Mouse (Mus musculus) neural tube, embryonic 10.5 days (tissue): Measurements from ENCODE around the gene Phc3.

Experiments
- DNase-seq: peaks from one replicate; pipeline ENCODE4 v3.0.0-alpha.2; 2017; ENCODE audit warnings: low spot score; ENCODE audit errors: extremely low spot score

Gene Phc3

GRCm38 (mm10) chr3:30969104-30969581 is at the start of gene Phc3:
Gene Phc3 (minus strand): TSS chr3:30969415.
- DNase-seq = peak; percentile 97

GRCm38 (mm10) chr3:31017652-31018051 is 48.4 kb upstream of the Phc3 start:
- no peak for DNase-seq

DNA sequence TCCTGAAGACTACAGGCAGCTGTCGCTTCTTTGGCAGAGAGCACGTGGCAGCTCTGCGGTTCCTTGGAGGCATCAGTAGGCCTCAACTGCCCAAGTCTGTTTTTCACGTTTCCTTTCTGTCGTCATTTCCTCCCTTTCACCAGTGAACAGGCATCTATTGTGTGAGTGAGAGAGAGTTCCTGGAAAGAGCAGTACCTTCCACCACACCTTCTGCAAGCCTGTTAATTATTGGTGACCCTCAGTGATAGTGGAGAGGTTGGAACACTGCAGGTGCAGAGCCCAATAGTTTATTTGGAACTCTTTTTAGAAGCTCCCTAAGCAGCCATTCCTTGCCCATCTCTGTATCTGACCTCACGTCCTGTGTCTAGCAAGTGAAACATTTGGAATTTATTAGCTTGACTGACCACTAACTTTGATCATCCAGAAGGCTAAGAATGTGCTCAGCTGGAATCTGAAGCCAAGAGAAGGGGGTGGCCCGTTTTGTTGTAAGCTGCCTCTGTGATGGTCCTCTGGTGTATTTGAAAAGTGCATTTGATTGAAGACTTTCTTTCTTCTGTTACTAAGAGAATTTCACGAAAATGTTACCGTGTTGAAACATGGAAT is 47.5 kb upstream of the Phc3 start:
- DNase-seq = no peak

DNA sequence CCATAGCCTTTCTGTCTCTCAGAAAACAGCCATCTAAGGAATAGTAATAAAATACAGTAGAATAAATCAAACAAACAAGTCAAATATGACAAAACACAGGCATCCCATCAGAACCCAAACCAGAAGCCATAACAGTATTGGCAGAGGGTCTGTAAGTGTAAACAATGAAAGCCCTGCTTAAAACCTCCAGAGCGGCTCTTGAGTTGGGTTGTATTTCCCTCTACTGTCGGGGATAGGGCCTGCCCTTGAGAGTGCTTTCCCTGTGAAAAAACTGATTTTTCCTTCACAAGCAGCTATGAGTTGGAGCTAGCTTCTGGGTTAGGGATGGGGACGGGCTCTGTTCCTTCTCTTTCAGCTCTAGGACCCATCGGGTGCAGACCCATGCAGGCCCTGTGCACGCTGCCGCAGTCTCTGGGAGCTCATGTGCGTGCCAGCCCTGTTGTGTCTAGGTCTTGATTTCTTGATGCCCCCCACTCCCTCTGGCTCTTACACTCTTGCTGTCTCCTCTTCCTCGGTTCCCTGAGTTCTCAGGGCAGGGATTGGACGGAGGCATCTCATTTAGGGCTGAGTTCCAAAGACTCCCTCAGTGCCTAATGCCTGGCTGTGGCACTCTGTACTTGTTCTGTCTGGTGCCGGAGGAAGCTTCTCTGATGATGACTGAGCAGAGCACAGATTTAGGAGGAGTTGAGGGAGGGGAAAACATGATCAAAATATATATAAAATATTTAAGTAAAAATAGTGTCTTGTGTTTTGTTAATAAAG is 46.6 kb upstream of the Phc3 start:
- no peak for DNase-seq

DNA sequence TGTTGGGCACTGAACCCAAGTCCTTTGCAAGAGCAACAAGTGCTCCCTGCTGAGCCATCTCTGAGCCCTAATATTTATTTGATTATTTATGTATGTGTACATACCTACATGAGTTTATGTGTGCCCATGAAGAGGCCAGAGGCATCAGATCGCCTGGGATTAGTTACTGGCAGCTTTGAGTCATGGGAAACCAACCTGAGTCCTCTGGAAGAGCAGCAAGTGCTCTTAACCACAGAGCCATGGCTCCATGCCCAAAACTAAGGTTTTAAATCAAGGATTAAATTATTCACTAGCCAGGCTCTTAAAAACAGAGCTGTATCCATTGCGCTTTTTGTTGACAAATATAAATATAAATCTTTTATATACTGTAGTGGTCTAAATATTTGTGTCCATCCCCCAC is 45.2 kb upstream of the Phc3 start:
- DNase-seq = no peak

GRCm38 (mm10) chr3:31004320-31005209 is 35.4 kb upstream of the Phc3 start:
- DNase-seq = no peak

- no peak for DNase-seq
Measured at GRCm38 (mm10) chr3:31001048-31001676, 31.9 kb upstream of the Phc3 start.

GRCm38 (mm10) chr3:31000018-31000407 is 30.8 kb upstream of the Phc3 start:
- no peak for DNase-seq

DNA sequence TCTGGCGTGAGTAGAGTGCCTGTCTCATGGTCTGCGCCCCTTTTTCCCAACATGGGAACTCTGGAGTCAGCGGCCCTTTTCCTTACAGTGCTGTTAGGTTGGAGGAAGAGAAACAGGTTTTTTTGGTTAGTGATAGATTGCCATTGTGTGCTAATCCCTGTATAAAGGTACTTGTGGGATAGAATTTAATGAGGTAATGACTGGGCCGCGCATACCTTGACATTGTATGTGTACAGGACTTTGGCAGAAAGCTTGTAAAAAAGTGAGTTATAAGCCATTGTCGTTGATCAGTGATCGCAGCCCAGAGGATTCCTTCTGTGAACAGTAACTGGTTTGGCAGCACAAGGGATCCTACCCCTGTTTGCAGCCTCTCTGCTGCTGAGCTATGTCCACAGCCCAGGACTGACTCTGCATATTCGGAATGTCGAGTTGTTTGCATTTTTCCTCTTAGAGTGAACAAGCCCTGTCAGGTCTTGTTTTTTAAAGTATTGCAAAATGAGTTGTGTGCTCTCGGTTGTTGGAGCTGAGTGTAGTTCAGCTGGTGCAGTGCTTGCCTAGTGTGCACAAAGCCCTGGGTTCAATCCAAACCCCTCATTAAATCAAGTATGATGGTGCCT is 30.3 kb upstream of the Phc3 start:
- no peak for DNase-seq

DNA sequence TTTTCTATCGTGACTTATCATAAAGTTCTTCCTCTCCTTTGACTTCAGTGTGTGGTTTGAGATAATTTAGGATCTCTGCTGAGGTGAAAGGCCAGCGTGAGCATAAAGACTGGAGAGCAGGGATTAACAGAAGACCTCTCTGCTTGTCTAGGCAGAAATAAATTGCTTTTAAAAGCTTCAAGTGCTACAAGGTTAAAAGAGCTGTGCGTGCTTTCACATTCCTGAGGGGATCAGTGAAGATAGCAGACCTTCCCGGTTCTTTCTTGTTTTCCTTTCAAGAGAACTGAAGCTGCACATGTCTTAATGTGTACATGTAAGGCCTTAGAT is 27.4 kb upstream of the Phc3 start:
- DNase-seq = no peak

DNA sequence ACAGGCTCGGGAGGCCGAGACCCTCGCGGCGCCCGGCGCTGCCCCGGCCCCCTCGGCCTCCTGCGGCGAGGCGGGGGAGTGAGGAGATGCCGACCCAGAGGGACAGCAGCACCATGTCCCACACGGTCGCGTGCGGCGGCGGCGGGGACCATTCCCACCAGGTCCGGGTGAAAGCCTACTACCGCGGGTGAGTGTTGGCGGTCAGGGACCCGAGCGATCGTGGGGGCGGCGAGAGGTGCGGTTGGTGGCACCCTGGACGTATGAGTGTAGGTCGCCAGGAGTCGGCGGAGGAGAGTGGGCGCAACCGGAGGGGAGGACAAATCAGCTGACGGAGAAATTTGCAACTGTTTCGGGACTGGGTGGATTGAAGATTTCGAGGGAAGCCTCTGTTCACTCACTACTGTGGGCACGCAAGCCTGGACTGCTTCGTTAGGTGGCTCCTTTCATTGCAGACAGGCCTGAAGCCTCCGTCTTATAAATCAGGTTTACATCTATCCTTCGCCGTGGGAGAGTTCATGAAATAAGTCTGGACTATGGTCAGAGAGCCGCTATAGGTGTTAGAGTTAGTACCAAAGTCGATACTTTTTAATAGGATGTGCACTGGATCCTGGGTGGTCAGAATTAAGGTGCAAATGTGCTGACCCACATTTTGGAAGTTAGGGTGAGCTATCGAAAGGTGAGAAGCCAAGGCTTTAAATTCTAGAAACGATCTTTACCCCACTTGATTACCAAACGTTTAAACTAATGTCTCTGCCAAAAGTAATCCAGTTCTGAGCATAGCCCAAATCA is 26.9 kb upstream of the Phc3 start:
- no peak for DNase-seq

DNA sequence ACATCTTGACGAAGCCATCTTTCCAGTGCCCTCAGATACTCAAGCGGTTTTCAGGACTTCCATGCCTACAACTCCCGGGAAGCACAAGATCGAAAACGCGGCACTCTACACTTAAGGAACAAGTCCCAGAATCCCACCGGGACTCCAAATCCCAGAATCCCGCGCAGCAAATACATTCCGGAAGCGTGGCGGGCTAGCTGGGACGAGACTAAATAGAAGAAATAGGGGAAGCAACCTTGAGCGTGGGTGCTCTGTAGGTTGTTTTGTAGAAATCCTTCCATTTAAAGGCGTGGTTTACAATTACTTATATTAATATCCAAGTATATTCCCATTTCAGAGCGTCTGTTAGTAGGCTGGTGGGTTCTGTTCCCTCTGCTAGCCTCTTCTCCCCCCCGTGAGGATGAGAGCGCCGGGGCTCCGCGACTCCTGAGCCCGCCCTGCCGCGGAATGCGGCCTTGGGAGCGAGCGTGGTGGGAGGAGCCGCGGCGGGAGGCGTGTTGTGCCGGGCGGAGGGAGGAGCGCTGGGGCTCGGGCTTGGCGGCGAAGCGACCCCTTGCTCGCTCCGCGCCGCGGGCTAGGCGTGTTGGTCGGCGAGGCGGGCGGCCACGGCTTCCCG is 26.2 kb upstream of the Phc3 start, which contains the start of gene Prkci:
Prkci (plus strand) TSS at position 465 of the 616 bp plus-strand sequence.
- DNase-seq = peak; percentile 91

DNA sequence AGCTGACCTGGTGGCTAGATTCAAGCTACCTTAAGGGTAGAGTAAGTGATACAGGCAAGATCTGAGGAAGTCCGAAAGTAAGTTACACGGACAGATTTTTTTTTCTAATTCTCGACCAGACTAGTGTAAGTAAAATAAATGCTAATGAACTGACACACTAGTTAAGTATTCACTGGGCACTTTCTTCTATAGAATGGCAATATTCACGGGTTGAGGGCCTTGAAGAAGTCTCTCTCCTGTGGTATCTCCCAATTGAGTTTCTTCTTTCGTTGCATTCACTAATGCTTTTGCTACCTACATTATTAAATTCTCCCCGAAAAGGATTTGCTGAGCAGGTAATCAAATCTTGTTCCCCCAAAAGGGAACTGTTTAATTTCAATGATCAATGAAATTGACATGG is 25.6 kb upstream of the Phc3 start:
- no peak for DNase-seq

DNA sequence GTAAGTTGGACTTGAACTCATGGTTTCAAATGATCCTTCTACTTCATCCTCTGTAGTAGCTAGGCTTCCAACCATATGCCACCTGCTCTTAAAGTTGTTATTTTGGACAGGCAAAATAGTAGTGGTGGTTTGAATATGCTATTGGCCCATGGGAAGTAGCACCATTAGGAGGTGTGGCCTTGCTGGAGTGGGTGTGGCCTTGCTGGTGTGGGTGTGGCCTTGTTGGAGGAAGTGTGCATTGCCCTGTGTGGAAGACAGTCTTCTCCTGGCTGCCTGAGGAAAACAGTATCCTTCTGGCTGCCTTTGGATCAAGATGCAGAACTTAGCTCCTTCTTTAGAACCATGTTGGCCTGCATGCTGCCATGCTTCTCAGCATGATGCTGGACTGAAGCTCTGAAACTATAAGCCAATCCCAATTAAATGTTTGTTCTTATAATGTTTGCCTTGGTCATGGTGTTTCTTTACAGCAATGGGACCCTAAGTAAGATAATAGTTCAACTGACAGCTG is 23.9 kb upstream of the Phc3 start:
- DNase-seq = no peak

DNA sequence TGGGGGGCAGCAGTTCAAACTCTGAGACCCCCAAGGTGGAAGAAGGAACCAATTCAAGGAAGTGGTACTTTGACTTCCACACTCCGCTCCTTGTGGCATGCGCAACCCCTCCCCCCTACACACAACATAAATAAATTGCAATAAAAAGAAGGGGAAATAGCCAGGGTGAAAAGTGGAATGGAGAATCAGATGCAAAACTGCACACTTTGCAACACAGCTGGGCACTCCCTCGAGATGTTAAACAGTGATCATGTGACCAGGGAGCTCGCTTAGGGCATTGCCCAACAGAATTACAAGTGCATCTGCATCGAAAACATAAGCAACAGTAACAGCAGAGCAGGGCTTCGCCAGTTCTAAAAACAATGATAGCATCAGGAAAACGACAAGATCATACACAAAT is 22.9 kb upstream of the Phc3 start:
- no peak for DNase-seq

DNA sequence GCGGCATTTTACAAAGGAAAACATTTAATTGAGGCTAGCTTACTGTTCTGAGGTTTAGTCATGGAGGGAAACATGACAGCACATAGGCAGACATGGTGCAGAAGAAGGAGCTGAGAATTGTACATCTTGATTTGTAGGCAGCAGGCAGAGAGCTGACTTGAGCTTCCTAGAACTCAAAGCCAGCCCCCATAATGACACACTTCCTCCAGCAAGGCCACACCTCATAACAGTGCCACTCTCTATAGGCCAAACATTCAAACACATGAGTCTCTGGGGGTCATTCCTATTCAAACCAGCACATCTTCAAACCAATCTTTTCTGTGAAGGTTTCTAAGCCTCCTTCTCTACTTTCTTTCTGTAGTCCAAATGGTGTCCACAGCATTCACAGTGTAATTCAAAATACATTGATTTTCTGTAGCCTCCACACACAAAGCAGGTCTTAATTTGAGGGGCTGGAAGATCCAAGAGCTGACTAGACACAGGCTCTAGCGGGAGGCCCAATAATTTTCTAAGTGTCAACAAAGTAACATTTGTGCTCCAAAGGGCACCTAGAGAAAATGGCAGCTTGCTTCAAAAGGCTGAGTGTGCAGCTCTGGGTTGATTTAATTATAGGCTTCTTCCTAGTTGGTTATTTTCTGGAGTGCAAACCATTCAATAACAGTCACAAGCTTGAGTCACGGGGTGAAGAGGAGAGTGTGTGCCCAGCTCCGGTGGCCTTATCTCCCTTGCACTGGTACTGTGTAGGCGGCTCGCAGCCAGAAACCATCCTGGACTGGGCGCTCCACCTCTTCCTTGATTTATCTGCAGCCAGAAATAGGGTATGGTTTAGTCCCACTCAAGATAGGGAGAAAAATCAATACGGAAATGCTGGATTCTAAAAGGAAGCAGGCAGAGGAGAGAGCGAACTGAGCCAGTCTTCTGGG is 18.4 kb upstream of the Phc3 start:
- DNase-seq = no peak

DNA sequence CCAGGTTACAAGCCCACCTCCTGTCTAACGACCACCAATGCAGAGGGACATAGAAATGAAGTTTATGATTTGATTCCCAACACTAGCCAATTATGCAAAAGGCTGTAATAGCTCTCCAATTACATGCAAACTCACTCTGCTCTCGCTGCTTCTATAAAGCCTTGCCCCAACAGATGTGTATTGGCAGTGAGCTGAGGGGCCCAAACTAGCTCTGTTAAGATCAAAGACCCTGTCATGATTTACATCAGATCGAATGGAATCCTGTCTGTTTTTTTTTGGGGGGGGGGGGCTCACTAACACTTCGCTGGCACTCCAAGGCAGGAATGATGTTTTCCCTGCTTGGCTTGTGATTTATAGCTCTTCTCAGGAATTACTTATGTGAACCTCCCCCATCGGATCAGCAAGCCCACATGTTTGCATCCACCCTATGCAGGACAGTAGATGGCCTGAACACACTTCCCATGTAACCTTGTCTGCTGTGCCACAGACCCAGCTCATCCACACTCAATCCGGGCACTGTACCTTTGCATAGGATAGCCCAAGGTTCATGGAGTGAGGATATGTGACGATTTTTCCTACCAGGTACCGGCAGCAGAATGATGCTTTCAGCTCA is 13.8 kb upstream of the Phc3 start:
- DNase-seq = no peak
